Mouse (Mus musculus) adrenal gland, postnatal 10 days (tissue): ENCODE results near the gene Pck1. TPM values are rescaled to one million over a fixed set of nuclear protein-coding genes. Genes with fewer than 3 reads are reported as not detected.
"Not testable (repeated sequence)": the region's sequence is repeated elsewhere in the genome, so short reads cannot be mapped to it uniquely, and the experiment has no call there.

Experiments
- DNase-seq: peaks from one replicate; pipeline ENCODE4 v3.0.0; 2021; ENCODE audit warnings: mixed read lengths
- long read RNA-seq, 2 experiments: library from polyadenylated mRNA; stranded (forward); transcript quantifications; one replicate each; pipeline ENCODE4 v2.0.0; 2021
- total RNA-seq, 2 experiments: library from RNA; stranded (reverse); gene quantifications; 2 replicates each; pipeline ENCODE4 v1.2.3; 2021

The Pck1 gene
- 1,000 to 10,000 TPM in 1 of 2 experiments, 100 to 1,000 TPM in 1; 954 to 1,859 TPM for total RNA-seq
- long read RNA-seq, experiment 1, transcript Pck1-201 (10 exons, 2,661 nt) = major isoform, 597 of 1,181 reads
- long read RNA-seq, experiment 1, partial matches to known transcripts = 559 of 1,181 reads
- long read RNA-seq, experiment 1, other reads (novel, unspliced or antisense) = 25 of 1,181 reads
- long read RNA-seq, experiment 2, transcript Pck1-201 (10 exons, 2,661 nt) = major isoform, 306 of 454 reads
- long read RNA-seq, experiment 2, partial matches to known transcripts = 142 of 454 reads
- long read RNA-seq, experiment 2, other reads (novel, unspliced or antisense) = 5 of 454 reads

DNA sequence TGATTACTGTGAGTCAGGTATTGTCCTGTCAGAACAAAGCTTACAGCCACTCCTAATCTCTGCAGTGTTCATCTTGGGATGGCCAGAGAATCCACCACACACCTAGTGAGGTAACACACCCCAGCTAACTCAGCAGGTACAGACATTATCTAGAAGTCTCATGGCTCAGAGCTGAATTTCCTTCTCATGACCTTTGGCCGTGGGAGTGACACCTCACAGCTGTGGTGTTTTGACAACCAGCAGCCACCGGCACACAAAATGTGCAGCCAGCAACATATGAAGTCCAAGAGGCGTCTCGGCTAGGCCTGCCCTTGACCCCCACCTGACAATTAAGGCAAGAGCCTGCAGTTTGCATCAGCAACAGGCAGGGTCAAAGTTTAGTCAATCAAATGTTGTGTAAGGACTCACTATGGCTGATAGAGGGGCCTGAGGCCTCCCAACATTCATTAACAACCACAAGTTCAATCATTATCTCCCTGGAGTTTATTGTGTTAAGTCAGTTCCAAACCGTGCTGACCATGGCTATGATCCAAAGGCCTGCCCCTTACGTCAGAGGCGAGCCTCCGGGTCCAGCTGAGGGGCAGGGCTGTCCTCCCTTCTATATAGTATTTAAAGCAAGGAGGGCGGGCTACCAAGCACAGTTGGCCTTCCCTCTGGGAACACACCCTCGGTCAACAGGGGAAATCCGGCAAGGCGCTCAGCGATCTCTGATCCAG lies at the start of gene Pck1:
Gene Pck1 (plus strand): TSS at position 613 of the 716 bp plus-strand sequence.
- peak; percentile 84 for DNase-seq

DNA sequence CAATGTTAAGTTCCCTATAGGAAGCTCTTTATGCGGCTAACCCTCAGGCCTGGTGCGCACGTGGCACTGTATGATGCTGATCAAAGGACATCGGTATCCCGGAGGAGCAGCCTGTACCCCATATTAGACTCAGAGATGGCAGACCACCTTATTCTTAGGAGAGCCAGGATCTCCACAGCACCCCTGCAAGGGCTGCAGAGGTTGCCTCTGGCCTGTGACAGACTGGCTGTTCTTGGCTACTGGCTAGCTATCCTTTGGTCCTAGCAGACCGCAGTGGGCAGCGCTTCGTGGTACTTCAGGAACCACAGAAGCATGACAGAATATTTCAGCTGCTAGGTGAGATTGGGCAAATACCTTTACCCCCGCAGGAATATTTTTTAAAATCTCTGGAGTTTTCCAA lies 46.4 kb upstream of the Pck1 start:
- no peak for DNase-seq

- peak; percentile 76 for DNase-seq
These were observed 45.7 kb upstream of the Pck1 start for GRCm38 (mm10) chr2:173106889-173107785.

DNA sequence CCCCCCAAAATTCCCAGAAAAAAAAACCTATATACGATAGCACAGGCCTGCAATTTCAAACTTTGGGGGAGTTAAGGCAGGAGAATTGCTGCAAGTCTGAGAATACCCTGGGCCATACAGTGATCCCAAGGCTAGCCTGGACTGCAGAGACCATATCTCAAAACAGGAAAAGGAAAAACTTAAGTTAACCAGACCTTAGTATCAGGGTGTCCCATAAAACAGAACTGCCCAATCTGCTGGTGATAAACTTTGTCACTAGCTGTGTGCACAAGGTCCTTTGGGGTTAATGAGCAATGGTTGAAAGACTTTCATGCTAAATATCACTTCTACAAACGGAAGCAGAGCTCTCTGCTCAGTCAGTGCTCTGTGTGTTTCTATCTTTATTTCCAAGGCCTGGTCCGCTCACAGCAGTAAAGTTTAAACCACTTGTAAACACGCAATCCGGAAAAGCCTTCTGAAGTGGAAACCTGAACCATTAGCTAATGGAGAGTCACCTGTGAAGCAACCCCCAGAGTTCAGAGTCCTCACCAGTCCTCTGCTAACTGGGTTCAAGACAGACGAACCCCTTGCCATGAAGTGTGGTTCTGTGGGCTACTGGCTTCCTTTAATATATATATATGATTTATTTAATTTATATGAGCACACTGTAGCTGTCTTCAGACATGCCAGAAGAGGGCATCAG lies 44.2 kb upstream of the Pck1 start:
- DNase-seq = no peak

- no peak for DNase-seq
These were observed 43.3 kb upstream of the Pck1 start for GRCm38 (mm10) chr2:173109510-173109909.

GRCm38 (mm10) chr2:173110571-173110970 lies 42.3 kb upstream of the Pck1 start:
- DNase-seq = peak; percentile 35

- DNase-seq = not testable (repeated sequence)
These were observed 39.1 kb upstream of the Pck1 start for GRCm38 (mm10) chr2:173113796-173114195.

DNA sequence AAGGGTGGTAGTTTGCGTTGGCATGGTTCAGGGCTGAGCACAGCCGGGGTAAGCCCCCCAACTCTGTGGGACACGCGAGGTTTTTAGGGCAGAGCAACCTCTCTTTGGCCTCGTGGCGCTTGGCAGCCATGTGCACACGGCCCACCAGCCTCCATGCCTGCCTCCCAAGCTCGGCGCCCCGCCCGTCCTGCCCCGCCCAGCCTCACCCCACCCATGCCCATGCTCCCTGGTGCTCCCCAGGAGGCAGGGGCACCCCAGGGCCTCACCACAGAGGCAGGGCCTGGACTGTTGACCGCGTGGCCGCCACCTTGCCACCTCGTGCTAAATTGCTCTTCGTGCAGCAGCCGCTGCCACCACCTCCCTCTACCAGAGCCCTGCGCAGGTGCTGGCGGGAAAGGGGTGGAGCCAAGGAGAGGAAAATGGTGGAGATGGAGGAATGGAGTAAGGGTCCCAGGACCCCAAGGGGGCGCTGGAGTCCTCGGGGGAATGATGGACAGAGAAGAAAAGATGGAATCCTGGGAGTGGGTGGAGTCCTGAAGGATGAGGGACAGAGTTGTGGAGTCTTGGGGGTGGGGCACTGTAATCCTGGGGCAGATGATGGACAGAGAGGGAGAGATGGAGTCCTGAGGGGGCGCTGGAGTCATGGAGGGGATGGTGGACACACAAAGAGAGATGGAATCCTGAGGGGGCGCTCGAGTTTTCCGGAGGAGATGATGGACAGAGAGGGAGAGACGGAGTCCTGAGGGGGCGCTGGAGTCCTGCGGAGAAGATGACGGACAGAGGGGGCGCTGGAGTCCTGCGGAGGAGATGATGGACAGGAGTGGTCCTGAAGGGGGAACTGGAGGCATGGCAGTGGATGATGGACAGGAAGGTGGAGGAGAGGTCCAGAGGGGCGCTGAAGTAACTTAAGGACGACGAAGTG lies 33.6 kb upstream of the Pck1 start, which contains the start of gene Ctcfl:
Gene Ctcfl (minus strand): TSS at position 503 of the 922 bp plus-strand sequence.
- no peak for DNase-seq

DNA sequence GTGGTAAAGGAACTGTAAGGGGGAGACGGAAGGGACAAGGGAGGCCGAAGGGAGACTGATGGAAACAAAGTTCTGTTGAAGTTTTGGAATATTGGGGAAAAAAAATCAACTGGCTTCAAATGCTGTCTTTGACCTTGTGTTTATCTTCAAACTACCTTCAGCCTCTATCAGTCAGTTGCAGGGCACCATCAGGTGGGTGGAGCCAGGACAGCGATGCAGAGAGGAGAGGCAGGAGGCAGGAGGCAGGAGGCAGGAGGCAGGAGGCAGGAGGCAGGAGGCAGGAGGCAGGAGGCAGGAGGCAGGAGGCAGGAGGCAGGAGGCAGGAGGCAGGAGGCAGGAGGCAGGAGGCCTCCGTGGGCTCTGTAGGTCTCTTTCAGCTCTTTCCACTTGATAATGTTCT lies 32.7 kb upstream of the Pck1 start:
- DNase-seq = not testable (repeated sequence)

DNA sequence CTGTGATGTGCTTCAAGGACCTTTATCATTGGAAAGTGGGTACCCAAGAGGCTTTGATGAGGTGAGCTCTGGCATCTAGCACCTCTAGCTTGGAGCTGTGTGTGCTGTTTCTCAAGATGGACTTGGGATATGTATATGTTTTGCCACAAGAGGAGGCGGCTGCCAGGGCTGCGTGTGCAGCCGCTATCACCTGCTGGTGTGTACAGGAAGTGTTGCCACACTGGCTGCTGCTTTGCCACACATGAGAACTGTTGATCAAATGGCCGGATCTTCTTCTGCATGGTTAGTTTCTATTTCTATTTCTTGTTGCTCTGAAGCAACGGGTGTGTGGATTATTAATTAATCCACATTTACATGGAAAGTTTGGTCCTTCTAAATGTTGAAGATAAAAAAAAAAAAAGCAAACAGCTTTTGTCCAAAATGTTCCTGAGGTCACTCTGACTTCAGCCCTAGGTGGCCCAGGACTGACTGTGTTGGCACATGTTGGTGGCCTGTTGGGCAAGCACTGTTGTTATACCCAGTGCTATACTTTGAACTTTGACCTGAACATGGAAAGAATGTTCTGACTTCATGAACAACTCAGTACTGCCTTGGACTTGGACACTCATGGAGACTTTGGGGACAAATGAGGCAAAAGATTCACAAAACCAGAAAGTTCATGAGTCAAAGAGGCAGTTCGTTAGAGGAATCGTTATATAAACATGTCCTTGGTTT lies 28.7 kb upstream of the Pck1 start:
- peak; percentile 40 for DNase-seq

DNA sequence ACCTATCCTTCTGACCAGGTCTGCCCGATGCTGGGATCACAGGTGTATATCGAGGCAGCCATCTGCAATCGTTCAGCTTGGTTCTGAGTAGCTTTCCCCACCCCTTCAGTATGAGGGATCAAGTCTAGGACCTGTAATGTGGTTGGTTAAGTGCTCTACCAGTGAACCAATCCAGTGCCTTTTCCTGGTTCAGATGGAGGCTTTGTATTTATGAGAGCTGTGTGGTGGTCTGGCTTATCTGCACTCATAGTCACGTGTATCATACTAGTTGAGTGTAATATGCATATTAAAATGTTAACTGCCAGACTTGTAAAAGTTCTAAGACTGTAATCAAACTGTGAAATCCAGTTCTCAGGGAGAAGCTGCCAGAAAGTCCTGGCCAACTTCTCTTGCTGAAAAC lies 26.5 kb upstream of the Pck1 start:
- DNase-seq = no peak

DNA sequence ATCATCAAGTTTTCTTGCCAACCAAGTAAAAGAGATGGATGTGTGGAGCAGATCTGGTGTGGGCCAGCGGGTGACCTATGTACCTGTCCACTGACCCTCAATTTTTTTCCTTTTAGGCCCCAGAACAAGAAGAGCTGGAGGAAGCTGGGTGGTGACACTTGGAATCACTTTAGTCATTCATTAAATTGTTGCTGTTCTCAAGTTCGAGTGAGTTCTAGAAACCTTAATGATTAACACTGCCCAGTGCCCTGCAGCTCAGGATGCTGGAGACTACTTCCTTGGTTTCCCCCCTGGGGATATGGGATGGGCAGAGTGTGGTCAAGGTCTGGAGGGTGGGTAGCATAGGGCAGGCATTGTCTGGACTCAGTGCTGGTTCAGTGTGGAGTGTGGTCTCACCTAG lies 23.7 kb upstream of the Pck1 start:
- no peak for DNase-seq

GRCm38 (mm10) chr2:173132262-173132661 lies 20.6 kb upstream of the Pck1 start:
- DNase-seq = no peak

DNA sequence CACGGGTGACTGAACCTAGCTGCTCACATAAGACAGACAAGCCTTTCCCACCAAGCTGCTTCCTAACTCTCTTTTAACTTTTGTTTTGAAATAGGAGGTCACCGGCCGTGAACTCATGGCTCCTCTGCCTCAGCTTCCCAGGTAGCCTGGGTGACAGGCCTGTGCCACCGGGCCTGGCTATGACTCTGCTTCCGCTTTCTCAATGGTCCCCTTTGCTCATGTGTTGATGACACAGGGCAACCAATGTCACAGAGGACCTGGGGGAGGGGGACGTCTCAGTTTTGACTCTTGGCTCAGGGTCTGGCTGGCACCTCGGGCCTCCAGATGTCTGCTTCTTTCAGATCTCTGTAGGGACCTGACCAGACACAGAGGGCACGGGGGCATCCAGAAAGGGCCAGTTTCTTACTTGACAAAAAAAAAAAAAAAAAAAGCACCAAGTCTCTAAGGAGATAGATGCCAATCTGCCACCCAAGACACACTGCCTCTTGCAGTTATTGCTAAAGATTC lies 20.0 kb upstream of the Pck1 start:
- peak; percentile 78 for DNase-seq

- DNase-seq = no peak
These were observed 18.2 kb upstream of the Pck1 start for GRCm38 (mm10) chr2:173134695-173135094.

GRCm38 (mm10) chr2:173138323-173139239 lies 14.3 kb upstream of the Pck1 start:
- DNase-seq = peak; percentile 55

DNA sequence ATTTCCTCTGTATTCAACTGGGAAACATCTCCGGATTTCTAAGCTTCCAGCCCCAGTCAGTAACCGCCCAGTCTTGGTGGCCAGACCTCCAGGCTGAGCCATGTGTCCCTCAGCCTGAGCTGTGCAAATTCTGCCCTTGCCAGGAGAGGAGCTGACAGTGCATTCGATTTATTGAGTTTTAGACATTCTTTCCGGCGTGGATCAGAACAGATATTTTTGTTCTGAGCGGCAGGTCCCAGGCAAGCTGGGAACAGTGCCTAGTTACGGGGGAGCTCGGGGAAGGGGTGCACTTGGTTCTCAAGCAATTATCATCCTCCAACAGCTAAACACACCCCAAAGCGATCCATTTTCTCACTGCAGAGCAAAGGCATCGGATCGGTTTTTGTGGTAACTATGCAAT lies 9.2 kb upstream of the Pck1 start:
- DNase-seq = peak; percentile 47

DNA sequence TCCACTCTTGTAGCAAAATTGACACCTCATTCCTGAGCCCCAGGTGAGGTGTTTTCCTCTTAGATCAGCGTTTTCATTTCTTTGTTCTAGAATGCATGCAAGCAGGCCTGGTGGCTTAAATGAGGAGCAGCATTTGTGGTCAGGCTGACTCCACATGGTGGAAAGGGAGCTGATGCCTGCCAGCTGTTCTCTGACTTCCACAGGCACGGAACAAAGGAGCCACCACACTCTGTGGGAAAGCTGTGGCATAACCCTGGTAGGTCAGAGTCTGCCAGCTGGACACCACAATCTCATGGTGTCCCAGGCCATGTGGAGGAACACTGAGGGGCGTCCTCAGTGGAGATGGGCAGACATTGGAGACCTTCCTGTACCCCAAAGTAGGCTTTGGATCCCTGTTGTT lies 7.0 kb upstream of the Pck1 start:
- no peak for DNase-seq

DNA sequence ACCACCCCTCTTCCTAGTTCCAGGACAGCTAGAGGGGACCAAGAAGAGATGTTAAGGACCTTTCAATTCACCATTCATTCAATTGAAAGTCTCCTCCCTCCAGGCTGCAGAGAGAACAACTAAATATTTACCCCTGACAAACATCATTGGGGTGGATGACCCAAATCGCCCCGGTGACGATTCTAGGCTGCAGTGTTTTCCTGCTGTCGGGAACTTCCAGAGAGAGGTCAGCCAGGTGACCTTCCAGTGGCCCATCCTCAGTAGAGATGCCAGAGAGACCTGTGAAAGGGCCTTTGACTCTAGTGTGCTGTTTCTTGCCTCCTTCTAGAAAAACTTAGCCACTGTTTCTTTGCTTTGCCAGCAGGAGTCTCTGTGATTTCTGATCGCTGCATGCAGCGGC lies 6.1 kb upstream of the Pck1 start:
- no peak for DNase-seq
